7 mouse cellular contexts compared by ENCODE assay signal in the genomic region with DNA sequence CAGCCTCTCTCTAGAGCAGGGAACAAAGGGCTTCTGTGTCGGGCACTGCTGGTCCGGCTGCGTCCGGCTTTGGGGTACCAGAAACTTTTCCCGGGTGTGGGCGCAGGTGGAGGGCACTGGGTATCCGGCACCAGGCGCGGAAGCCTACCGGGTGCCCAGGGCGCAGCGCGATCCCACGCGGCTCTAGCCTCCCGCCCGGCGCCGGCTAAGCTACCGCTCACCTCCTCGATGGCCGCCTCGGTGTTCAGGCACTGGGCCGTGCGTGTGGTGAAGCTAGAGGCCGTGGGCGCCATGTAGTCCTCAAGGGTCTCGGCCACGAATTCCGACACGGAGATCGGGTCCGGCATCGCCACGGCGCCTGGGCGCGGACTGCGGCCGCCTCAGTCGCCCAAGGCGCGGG.
DNase-seq lines count a peak whose midpoint lies in the region; ATAC-seq and TF ChIP-seq lines count a peak whose summit lies in the region.
"Not testable (repeated sequence)": the region's sequence is repeated elsewhere in the genome, so short reads cannot be mapped to it uniquely, and the experiment has no call there.

No protein-coding gene starts in this region.

- peak overlapping the region; percentile 44 for H3K4me2 ChIP-seq in kidney, embryonic 16.5 days (replicated peaks; ENCODE audit: low read depth, low read length)
- peak overlapping the region; percentile 43 for H3K4me2 ChIP-seq in liver, embryonic 13.5 days
- not testable (repeated sequence) for H3K4me2 ChIP-seq in midbrain, embryonic 15.5 days

- peak overlapping the region; percentile 55 for H3K4me3 ChIP-seq in gastrocnemius, adult 2 months
- peak overlapping the region; percentile 46 for H3K4me3 ChIP-seq in hindbrain, embryonic 10.5 days
- H3K4me3 ChIP-seq in kidney, embryonic 16.5 days (ENCODE audit: low read length) = peak overlapping the region; percentile 39
- H3K4me3 ChIP-seq in liver, embryonic 13.5 days (replicated peaks) = peak overlapping the region; percentile 19
- peak overlapping the region; percentile 16; the same call in 1 of the 2 replicates for H3K4me3 ChIP-seq in midbrain, embryonic 15.5 days

- H3K9me3 ChIP-seq in hindbrain, embryonic 10.5 days = peaks cover 14% of the 10 kb centered on the region
- H3K9me3 ChIP-seq in kidney, embryonic 16.5 days (ENCODE audit: low read length); liver, embryonic 13.5 days (replicated peaks); midbrain, embryonic 15.5 days: not testable (repeated sequence)

- 10% methylated on average over 39 of the region's 43 CpGs for WGBS in hindbrain, embryonic 10.5 days
- 10% methylated on average over 21 of the region's 43 CpGs for WGBS in kidney, embryonic 16.5 days
- WGBS in liver, embryonic 13.5 days (ENCODE audit: insufficient replicate concordance) = 8% methylated on average over 39 of the region's 43 CpGs
- WGBS in midbrain, embryonic 15.5 days = 15% methylated on average over 35 of the region's 43 CpGs

- H3K36me3 ChIP-seq in hindbrain, embryonic 10.5 days; kidney, embryonic 16.5 days (ENCODE audit: insufficient read depth, low read length); liver, embryonic 13.5 days; midbrain, embryonic 15.5 days (replicated peaks): not testable (repeated sequence)

- TF ChIP-seq CTCF in gastrocnemius, adult 2 months (IDR thresholded peaks at IDR 0.05) = not testable (repeated sequence)

- not testable (repeated sequence) for H3K27me3 ChIP-seq in hindbrain, embryonic 10.5 days (ENCODE audit: insufficient read depth, poor library complexity, severe bottlenecking); kidney, embryonic 16.5 days (ENCODE audit: insufficient read depth, low read length); liver, embryonic 13.5 days; midbrain, embryonic 15.5 days (replicated peaks)

- not testable (repeated sequence) for ATAC-seq in kidney, embryonic 16.5 days (ENCODE audit: low FRiP score, low TSS enrichment); liver, embryonic 13.5 days (ENCODE audit: low read depth); midbrain, embryonic 15.5 days (replicated peaks)

- not testable (repeated sequence) for H3K27ac ChIP-seq in gastrocnemius, adult 2 months; hindbrain, embryonic 10.5 days; kidney, embryonic 16.5 days (ENCODE audit: low read length); liver, embryonic 13.5 days; midbrain, embryonic 15.5 days

- H3K9ac ChIP-seq in kidney, embryonic 16.5 days (replicated peaks; ENCODE audit: low read length); liver, embryonic 13.5 days; midbrain, embryonic 15.5 days: not testable (repeated sequence)

- H3K4me1 ChIP-seq in hindbrain, embryonic 10.5 days (replicated peaks); kidney, embryonic 16.5 days (ENCODE audit: insufficient read depth, low read length); liver, embryonic 13.5 days (replicated peaks); midbrain, embryonic 15.5 days: not testable (repeated sequence)

- intact Hi-C loops in gastrocnemius, adult 2 months (cut with DNase I) = not testable (repeated sequence)

- DNase-seq in adrenal gland, postnatal 4 days (ENCODE audit: low spot score in 2 of 2) = peak; percentile 2 to 7
- not testable (repeated sequence) for DNase-seq in gastrocnemius, adult 2 months; liver, embryonic 13.5 days
- DNase-seq in hindbrain, embryonic 10.5 days (ENCODE audit: low spot score) = peak; percentile 5
- peak; percentile 12 to 62 for DNase-seq in spleen, postnatal 4 days (ENCODE audit: low spot score in 2 of 2)
